Mouse (Mus musculus): Measurements from ENCODE around the gene Tpm1.

- TF ChIP-seq CTCF (conservative IDR thresholded peaks at IDR 0.05; ENCODE audit: insufficient read depth, insufficient read length, low read depth, low read length) = peak; percentile 93
- no peak for TF ChIP-seq POLR2A (IDR thresholded peaks at IDR 0.05; ENCODE audit: low read depth, low read length)
These were observed 48.2 kb downstream of the Tpm1 start for GRCm38 (mm10) chr9:67001050-67001449.
